Mouse (Mus musculus): Measurements from ENCODE around the gene Rrp9. TPM values are rescaled to one million over a fixed set of nuclear protein-coding genes. Genes with fewer than 3 reads are reported as not detected.

Rrp9 gene
- total and polyA plus RNA-seq, 3 experiments = 41.2 to 47.0 (median 42.2) TPM

DNA sequence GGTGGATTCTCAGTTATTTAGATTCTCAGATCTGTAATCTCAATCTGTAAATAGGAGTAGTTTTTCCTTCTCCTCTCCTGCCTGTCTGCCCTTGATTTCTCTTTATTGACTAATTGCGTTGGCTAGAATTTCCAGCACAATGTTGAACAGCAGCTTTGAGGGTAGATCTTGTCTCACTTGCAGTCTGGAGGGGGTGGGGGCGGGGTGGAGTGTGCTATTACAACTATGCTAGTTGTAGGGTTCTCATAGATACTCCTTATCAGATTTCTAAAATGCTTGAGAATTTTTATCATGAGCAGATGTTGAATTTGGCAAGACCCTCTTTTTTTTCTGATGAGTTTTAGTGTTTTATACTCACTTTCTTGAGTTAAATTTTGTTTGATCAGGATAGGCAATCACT lies 43.7 kb downstream of the Rrp9 start:
- DNase-seq = no peak

DNA sequence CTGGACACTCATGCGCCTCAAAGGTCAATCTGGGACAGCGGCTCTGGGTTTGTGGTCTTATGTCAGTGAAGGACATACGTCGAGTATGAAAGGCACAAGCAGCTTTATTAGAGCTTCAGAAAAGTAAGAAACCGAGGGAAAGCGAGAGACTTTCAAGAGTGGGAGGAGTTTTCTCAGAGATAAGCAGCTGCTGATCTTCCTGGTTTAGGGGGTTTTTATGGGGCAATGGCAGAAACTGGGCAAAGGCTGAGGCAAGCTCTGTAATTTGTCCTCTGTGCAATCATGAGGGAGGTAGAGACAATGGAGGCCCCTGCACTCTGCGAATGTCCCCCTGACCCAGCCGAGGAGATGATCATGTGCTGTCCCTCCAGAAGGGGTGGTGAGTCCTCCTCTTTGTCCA lies 44.1 kb downstream of the Rrp9 start:
- DNase-seq = no peak

DNA sequence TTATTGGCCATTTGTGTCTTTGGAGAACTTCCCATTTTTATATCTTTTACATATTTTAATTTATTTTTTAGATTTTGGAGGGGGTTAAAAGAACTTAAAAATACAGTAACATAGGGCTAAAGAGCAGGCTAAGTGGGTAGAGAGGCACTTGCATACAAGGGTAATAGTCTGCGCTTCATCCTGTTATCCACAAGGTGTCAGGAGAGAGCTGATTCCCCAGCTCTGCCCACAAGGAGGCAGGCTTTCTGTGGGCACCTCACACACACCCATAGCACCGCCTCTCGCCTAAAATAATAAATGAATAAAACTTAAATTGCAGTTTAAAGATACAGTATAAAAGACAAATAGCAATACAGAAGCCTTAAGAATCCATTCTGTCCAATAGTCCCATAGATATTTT lies 56.1 kb downstream of the Rrp9 start:
- peak; percentile 4 for DNase-seq

DNA sequence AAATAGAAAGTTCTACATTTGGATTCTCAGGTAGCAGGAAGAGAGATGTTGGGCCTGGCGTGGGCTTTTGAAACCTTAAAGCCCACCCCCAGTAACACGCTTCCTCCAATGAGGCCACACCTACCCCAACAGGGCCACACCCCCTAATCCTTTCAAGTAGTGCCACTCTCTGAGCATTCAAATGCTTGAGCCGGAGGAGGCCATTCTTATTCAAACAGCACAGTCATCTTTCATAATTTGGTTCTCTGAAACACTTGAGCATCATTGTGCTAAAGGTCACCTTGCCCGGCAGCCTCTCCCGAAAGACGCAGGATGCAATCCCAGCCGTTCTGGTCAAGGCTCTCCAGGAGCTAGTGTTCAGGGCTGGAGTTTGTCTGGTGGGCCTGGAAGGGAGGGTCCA lies 58.5 kb downstream of the Rrp9 start:
- no peak for DNase-seq

DNA sequence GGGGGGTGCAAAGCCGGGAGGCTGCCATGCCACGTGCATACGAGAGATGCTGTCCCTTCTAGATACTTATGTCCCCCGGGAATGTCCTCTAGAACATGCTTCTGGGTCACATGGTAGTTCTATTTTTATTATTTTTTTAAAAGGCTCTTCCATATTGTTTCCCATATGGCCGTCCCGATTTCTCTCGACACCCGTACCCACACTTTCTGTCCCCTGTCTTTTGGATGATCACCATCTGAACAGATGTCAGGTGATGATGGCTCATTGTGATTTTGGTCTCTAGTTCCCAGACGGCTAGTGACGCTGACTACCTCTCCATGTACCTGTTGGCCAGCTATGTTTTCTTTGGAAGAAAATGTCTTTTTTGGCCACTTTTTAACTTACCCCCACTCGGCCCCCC lies 59.2 kb downstream of the Rrp9 start:
- DNase-seq = no peak

Other genes with a start within 250 kb of the Rrp9 start
- 1,000 to 10,000 TPM; 1,496 to 1,691 TPM for gene Alas1, start 227.3 kb upstream of the Rrp9 start, total RNA-seq (2021)
- 1,137 and 1,435 TPM in 2 replicates for gene Alas1, start 227.3 kb upstream of the Rrp9 start, polyA plus RNA-seq (2012; rRNA removed)
- gene Poc1a, start 194.9 kb upstream of the Rrp9 start, total RNA-seq (2021) = 1 to 10 TPM; 3.4 to 5.4 TPM
- 5.4 and 7.1 TPM in 2 replicates for gene Poc1a, start 194.9 kb upstream of the Rrp9 start, polyA plus RNA-seq (2012; rRNA removed)
- 10 to 100 TPM; 12.8 to 18.7 TPM for gene Dusp7, start 107.3 kb upstream of the Rrp9 start, total RNA-seq (2021)
- 40.2 and 46.7 TPM in 2 replicates for gene Dusp7, start 107.3 kb upstream of the Rrp9 start, polyA plus RNA-seq (2012; rRNA removed)
- gene Rpl29, start 46.5 kb upstream of the Rrp9 start, total RNA-seq (2021) = 100 to 1,000 TPM; 391 to 419 TPM
- 183 and 201 TPM in 2 replicates for gene Rpl29, start 46.5 kb upstream of the Rrp9 start, polyA plus RNA-seq (2012; rRNA removed)
- gene Acy1, start 37.6 kb upstream of the Rrp9 start, total RNA-seq (2021) = 10 to 100 TPM; 12.2 to 16.9 TPM
- 11.0 and 14.8 TPM in 2 replicates for gene Acy1, start 37.6 kb upstream of the Rrp9 start, polyA plus RNA-seq (2012; rRNA removed)
- 10 to 100 TPM; 32.6 to 46.6 TPM for gene Abhd14b, start 28.5 kb upstream of the Rrp9 start, total RNA-seq (2021)
- 144 and 175 TPM in 2 replicates for gene Abhd14b, start 28.5 kb upstream of the Rrp9 start, polyA plus RNA-seq (2012; rRNA removed)
- 10 to 100 TPM; 18.8 to 25.9 TPM for gene Abhd14a, start 28.3 kb upstream of the Rrp9 start, total RNA-seq (2021)
- gene Abhd14a, start 28.3 kb upstream of the Rrp9 start, polyA plus RNA-seq (2012; rRNA removed) = 29.0 and 33.9 TPM in 2 replicates
- gene Pcbp4, start 22.7 kb upstream of the Rrp9 start, total RNA-seq (2021) = 10 to 100 TPM; 17.5 to 28.6 TPM
- 56.4 and 90.6 TPM in 2 replicates for gene Pcbp4, start 22.7 kb upstream of the Rrp9 start, polyA plus RNA-seq (2012; rRNA removed)
- gene Gpr62, start 10.0 kb upstream of the Rrp9 start, total RNA-seq (2021) = under 1 TPM; 0.17 TPM
- gene Gpr62, start 10.0 kb upstream of the Rrp9 start, polyA plus RNA-seq (2012; rRNA removed) = 0.95 and 0.99 TPM in 2 replicates
- gene Parp3, start 986 bp downstream of the Rrp9 start, total RNA-seq (2021) = 10 to 100 TPM; 39.4 to 60.7 TPM
- 65.6 and 87.4 TPM in 2 replicates for gene Parp3, start 986 bp downstream of the Rrp9 start, polyA plus RNA-seq (2012; rRNA removed)
- not detected for gene Iqcf1, start 24.0 kb downstream of the Rrp9 start, total RNA-seq (2021)
- gene Iqcf1, start 24.0 kb downstream of the Rrp9 start, polyA plus RNA-seq (2012; rRNA removed) = not detected in 2 replicates
- gene Iqcf5, start 38.6 kb downstream of the Rrp9 start, total RNA-seq (2021) = not detected
- gene Iqcf5, start 38.6 kb downstream of the Rrp9 start, polyA plus RNA-seq (2012; rRNA removed) = not detected in 2 replicates
- not detected for gene Iqcf3, start 85.7 kb downstream of the Rrp9 start, total RNA-seq (2021)
- gene Iqcf3, start 85.7 kb downstream of the Rrp9 start, polyA plus RNA-seq (2012; rRNA removed) = not detected in 2 replicates
- gene Iqcf4, start 95.0 kb downstream of the Rrp9 start, total RNA-seq (2021) = not detected
- gene Iqcf4, start 95.0 kb downstream of the Rrp9 start, polyA plus RNA-seq (2012; rRNA removed) = not detected in 2 replicates
- not detected for gene Iqcf6, start 150.6 kb downstream of the Rrp9 start, total RNA-seq (2021)
- not detected in 2 replicates for gene Iqcf6, start 150.6 kb downstream of the Rrp9 start, polyA plus RNA-seq (2012; rRNA removed)
- gene Grm2, start 180.1 kb downstream of the Rrp9 start, total RNA-seq (2021) = not detected
- gene Grm2, start 180.1 kb downstream of the Rrp9 start, polyA plus RNA-seq (2012; rRNA removed) = not detected in 2 replicates
- gene Tex264, start 210.0 kb downstream of the Rrp9 start, total RNA-seq (2021) = 100 to 1,000 TPM; 128 to 130 TPM
- 230 and 245 TPM in 2 replicates for gene Tex264, start 210.0 kb downstream of the Rrp9 start, polyA plus RNA-seq (2012; rRNA removed)

All from adrenal gland, adult 2 months (tissue).